Mouse (Mus musculus): ENCODE data around the gene Pcdh7. TPM values are rescaled to one million over a fixed set of nuclear protein-coding genes. Genes with fewer than 3 reads are reported as not detected.

Gene Pcdh7
- polyA plus RNA-seq (2012) = 2.7 and 5.4 TPM in 2 replicates

GRCm38 (mm10) chr5:57717906-57718875, at the start of gene Pcdh7:
TSS of gene Pcdh7 (plus strand) at chr5:57717967.

